Mouse (Mus musculus): ENCODE results near the gene Olfr612. TPM values are rescaled to one million over a fixed set of nuclear protein-coding genes. Genes with fewer than 3 reads are reported as not detected.
"Not testable (repeated sequence)": the region's sequence is repeated elsewhere in the genome, so short reads cannot be mapped to it uniquely, and the experiment has no call there.

Olfr612 gene
- not detected in 2 replicates for polyA plus RNA-seq (2015; fragmentation: Nextera tagmentation; extraction: Ambion mirVana)

DNA sequence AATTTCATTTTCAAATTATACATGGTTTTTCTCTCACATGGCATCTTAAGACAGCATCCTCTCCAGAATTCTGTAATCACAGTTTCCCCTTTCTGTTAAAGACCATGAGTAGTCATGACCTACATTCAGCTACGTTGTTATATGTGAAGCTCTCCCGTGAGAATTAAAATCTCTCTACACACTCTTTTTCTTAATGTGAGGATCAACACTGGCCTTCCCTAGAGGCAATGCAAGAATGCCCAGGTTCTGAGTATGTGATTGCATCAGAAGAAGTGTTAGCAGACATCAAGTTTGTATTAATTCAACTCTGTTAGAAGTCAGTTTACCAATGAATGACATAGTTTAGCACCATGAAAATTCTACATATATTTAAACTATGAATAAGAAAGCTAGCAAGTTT lies at the start of gene Olfr612:
TSS of gene Olfr612 (minus strand) at position 101 of the 400 bp plus-strand sequence.
- H3K36me3 ChIP-seq; H3K4me3 ChIP-seq (replicated peaks); H3K27ac ChIP-seq; H3K4me1 ChIP-seq (replicated peaks); H3K27me3 ChIP-seq; H3K9ac ChIP-seq (replicated peaks); H3K4me2 ChIP-seq (replicated peaks); ATAC-seq; H3K9me3 ChIP-seq: not testable (repeated sequence)
- WGBS: 85% methylated on average over 2 of the region's 2 CpGs

DNA sequence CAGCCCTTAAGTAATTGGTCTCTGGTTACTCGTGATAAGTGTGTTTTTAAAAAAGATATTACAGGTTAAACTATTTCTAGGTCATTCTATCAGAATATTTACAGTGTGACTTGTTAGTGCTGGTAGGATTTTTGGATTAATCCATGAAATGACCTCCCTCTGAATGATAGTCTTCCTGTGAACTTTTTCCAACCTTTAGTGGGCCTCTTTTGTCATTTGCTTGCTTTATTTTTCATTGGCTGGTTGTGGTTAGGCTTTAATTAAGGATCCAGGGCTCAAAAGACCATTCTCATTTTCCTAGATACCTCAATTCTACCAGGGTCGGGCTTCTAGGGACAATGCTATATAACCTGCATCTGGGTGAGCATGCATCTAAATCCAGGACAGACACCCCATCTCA lies 47.3 kb upstream of the Olfr612 start, which contains the start of gene Olfr618:
TSS of gene Olfr618 (plus strand) at position 301 of the 400 bp plus-strand sequence.
- Histone ChIP-seq H3K36me3 (no peaks in the 10 kb centered on the region), H3K4me3 (replicated peaks) (no peak within 1 kb of the TSS), H3K9ac (replicated peaks) (no peak within 1 kb of the TSS), H3K4me1 (replicated peaks) (no peaks in the 10 kb centered on the region), H3K9me3 (no peaks in the 10 kb centered on the region), H3K4me2 (replicated peaks) (no peak within 1 kb of the TSS), H3K27ac (no peak within 1 kb of the TSS), H3K27me3 (no peaks in the 10 kb centered on the region)
- ATAC-seq: no peak
- WGBS: 59% methylated on average over 2 of the region's 2 CpGs

DNA sequence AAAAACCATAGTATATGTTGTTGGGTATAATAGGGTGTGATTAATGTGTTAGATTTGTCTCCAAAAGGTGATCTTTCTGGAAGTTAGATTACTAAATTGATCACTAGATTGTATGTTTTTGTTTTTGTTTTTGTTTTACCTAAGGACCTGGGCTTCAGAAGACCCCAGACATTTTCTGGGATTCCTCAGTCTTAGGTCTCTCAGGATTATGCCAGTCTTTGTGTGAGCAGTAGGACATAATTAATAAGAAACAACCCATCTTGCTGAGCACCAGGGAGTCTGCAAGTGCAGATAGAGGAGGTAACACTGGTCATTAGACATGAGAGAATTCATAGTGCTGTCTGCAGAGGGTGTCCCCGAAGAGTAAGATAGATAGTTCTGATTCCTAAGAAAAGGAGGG lies 30.2 kb upstream of the Olfr612 start, which contains the start of gene Olfr617:
TSS of gene Olfr617 (plus strand) at position 301 of the 400 bp plus-strand sequence.
- 84% methylated on average over 1 of the region's 1 CpGs for WGBS
- Histone ChIP-seq H3K27me3 (no peaks in the 10 kb centered on the region), H3K9me3 (no peaks in the 10 kb centered on the region), H3K27ac (no peak within 1 kb of the TSS), H3K4me2 (replicated peaks) (no peak within 1 kb of the TSS), H3K9ac (replicated peaks) (no peak within 1 kb of the TSS), H3K4me3 (replicated peaks) (no peak within 1 kb of the TSS), H3K4me1 (replicated peaks) (no peaks in the 10 kb centered on the region), H3K36me3 (no peaks in the 10 kb centered on the region)
- no peak for ATAC-seq

DNA sequence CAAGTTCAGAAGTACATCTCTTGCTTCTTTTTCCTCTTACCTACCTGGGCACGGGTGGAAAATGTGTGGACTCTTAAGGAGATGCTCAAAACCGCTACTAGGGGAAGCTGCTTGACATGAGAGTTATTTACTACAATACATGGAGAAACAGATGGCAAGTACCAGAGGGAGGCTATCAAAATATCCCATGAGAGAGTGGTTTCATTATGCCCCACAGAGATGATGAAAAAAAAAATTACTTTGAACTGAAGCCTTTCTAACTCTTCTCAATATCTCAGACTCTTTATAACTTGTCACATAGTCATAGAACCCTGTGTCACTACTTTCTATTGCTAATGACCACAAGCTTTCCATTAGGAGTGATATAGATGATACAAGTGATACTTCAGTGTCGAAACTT lies 26.5 kb upstream of the Olfr612 start, which contains the start of gene Olfr616:
TSS of gene Olfr616 (minus strand) at position 101 of the 400 bp plus-strand sequence.
- ATAC-seq: no peak
- H3K4me3 ChIP-seq (replicated peaks): no peak within 1 kb of the TSS

GRCm38 (mm10) chr7:103555779-103556178 lies 13.3 kb upstream of the Olfr612 start, which contains the start of gene Olfr615:
Olfr615 (plus strand) TSS chr7:103556079.
- no peaks in the 10 kb centered on the region for H3K27me3 ChIP-seq
- H3K9ac ChIP-seq (replicated peaks): no peak within 1 kb of the TSS
- no peak within 1 kb of the TSS for H3K27ac ChIP-seq
- H3K9me3 ChIP-seq: no peaks in the 10 kb centered on the region
- ATAC-seq: no peak
- H3K4me2 ChIP-seq (replicated peaks): no peak within 1 kb of the TSS
- WGBS: 89% methylated on average over 2 of the region's 2 CpGs
- no peak within 1 kb of the TSS for H3K4me3 ChIP-seq (replicated peaks)
- H3K4me1 ChIP-seq (replicated peaks): no peaks in the 10 kb centered on the region
- H3K36me3 ChIP-seq: no peaks in the 10 kb centered on the region

More for the DNA sequence above, 26.5 kb upstream of the Olfr612 start, which contains the start of gene Olfr616:
- H3K4me2 ChIP-seq (replicated peaks): no peak within 1 kb of the TSS
- no peak within 1 kb of the TSS for H3K9ac ChIP-seq (replicated peaks)
- H3K27ac ChIP-seq: no peak within 1 kb of the TSS
- no peaks in the 10 kb centered on the region for H3K36me3 ChIP-seq
- no peaks in the 10 kb centered on the region for H3K9me3 ChIP-seq
- WGBS: 86% methylated on average over 3 of the region's 3 CpGs
- H3K4me1 ChIP-seq (replicated peaks): no peaks in the 10 kb centered on the region
- no peaks in the 10 kb centered on the region for H3K27me3 ChIP-seq

DNA sequence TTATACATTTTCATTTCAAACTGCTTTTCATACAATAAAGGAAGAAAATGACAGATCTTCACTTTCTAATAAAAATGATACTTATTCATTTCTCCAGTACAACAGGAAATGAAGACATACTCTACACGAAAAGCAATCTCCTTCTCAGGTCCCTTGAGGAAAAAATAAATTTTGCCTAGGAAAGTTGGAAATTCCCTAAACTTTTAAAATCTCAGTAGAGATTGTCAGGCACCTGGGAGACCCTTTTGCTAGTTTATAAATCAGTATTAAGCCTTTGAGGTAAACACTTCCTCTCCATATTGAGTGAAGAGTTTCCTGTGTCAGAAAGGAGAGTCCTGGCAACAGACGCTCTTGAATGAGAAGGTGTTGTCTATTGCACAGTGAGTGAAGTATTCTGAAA lies 5.3 kb upstream of the Olfr612 start, which contains the start of gene Olfr613:
TSS of gene Olfr613 (plus strand) at position 301 of the 400 bp plus-strand sequence.
- Histone ChIP-seq H3K4me3 (replicated peaks) (no peak within 1 kb of the TSS), H3K4me1 (replicated peaks) (no peaks in the 10 kb centered on the region), H3K9me3 (no peaks in the 10 kb centered on the region), H3K9ac (replicated peaks) (no peak within 1 kb of the TSS), H3K27me3 (no peaks in the 10 kb centered on the region), H3K27ac (no peak within 1 kb of the TSS), H3K4me2 (replicated peaks) (no peak within 1 kb of the TSS), H3K36me3 (no peaks in the 10 kb centered on the region)
- 94% methylated on average over 2 of the region's 2 CpGs for WGBS
- no peak for ATAC-seq

DNA sequence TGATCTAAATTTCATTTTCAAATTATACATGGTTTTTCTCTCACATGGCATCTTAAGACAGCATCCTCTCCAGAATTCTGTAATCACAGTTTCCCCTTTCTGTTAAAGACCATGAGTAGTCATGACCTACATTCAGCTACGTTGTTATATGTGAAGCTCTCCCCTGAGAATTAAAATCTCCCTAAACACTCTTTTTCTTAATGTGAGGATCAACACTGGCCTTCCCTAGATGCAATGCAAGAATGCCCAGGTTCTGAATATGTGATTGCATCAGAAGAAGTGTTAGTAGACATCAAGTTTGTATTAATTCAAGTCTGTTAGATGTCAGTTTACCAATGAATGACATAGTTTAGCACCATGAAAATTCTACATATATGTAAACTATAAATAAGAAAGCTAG lies 21.8 kb downstream of the Olfr612 start, which contains the start of gene Olfr611:
TSS of gene Olfr611 (minus strand) at position 101 of the 400 bp plus-strand sequence.
- H3K27ac ChIP-seq; H3K9me3 ChIP-seq; H3K27me3 ChIP-seq; H3K4me1 ChIP-seq (replicated peaks); H3K9ac ChIP-seq (replicated peaks); H3K4me3 ChIP-seq (replicated peaks); ATAC-seq; H3K36me3 ChIP-seq; H3K4me2 ChIP-seq (replicated peaks): not testable (repeated sequence)
- WGBS: 73% methylated on average over 1 of the region's 1 CpGs

- Histone ChIP-seq H3K27me3 (no peaks in the 10 kb centered on the region), H3K4me2 (replicated peaks) (no peak within 1 kb of the TSS), H3K36me3 (no peaks in the 10 kb centered on the region), H3K4me3 (replicated peaks) (no peak within 1 kb of the TSS), H3K27ac (no peak within 1 kb of the TSS), H3K9ac (replicated peaks) (no peak within 1 kb of the TSS), H3K4me1 (replicated peaks) (no peaks in the 10 kb centered on the region), H3K9me3 (no peaks in the 10 kb centered on the region)
- ATAC-seq: no peak
- 89% methylated on average over 2 of the region's 2 CpGs for WGBS
These were observed 30.5 kb downstream of the Olfr612 start, which contains the start of gene Olfr610 for GRCm38 (mm10) chr7:103512022-103512421. Olfr610 (minus strand) TSS chr7:103512122.

DNA sequence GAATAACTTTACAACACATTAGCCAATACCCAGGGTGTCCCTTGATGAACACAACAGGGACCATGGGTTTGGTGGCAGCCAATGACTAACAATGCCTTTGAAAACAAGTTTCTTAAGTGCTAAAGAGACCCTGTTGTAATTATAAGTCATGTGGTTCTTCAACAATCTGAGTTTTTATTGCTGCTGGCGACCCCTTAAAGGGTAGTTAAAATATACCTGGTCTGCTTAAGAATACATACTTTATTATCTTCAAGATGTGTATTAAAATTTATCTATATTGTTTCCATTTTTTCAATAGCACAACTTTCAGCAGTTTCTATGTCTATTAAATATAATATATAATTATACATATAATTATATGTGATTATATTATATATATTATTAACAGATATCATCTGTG lies 44.6 kb downstream of the Olfr612 start, which contains the start of gene Olfr609:
TSS of gene Olfr609 (minus strand) at position 101 of the 400 bp plus-strand sequence.
- H3K27me3 ChIP-seq: no peaks in the 10 kb centered on the region
- H3K9me3 ChIP-seq: no peaks in the 10 kb centered on the region
- H3K4me3 ChIP-seq (replicated peaks): no peak within 1 kb of the TSS
- ATAC-seq: no peak
- H3K27ac ChIP-seq: no peak within 1 kb of the TSS
- H3K36me3 ChIP-seq: no peaks in the 10 kb centered on the region
- 76% methylated on average over 1 of the region's 1 CpGs for WGBS
- H3K9ac ChIP-seq (replicated peaks): no peak within 1 kb of the TSS
- H3K4me2 ChIP-seq (replicated peaks): no peak within 1 kb of the TSS
- no peaks in the 10 kb centered on the region for H3K4me1 ChIP-seq (replicated peaks)

Small RNA genes within 50 kb of the gene (microRNA-seq; reads per million reads assigned to microRNA genes)
- not detected for gene Gm26506

Other genes with a start within 250 kb of the Olfr612 start
- not detected in 2 replicates for gene Olfr596, start 237.1 kb downstream of the Olfr612 start, polyA plus RNA-seq (2015; fragmentation: Nextera tagmentation; extraction: Ambion mirVana)
- not detected in 2 replicates for gene Olfr597, start 226.4 kb downstream of the Olfr612 start, polyA plus RNA-seq (2015; fragmentation: Nextera tagmentation; extraction: Ambion mirVana)
- gene Olfr598, start 219.1 kb downstream of the Olfr612 start, polyA plus RNA-seq (2015; fragmentation: Nextera tagmentation; extraction: Ambion mirVana): not detected in 2 replicates
- gene Olfr599, start 206.8 kb downstream of the Olfr612 start, polyA plus RNA-seq (2015; fragmentation: Nextera tagmentation; extraction: Ambion mirVana): not detected in 2 replicates
- not detected in 2 replicates for gene Olfr600, start 193.0 kb downstream of the Olfr612 start, polyA plus RNA-seq (2015; fragmentation: Nextera tagmentation; extraction: Ambion mirVana)
- not detected in 2 replicates for gene Olfr601, start 180.1 kb downstream of the Olfr612 start, polyA plus RNA-seq (2015; fragmentation: Nextera tagmentation; extraction: Ambion mirVana)
- gene Olfr603, start 156.5 kb downstream of the Olfr612 start, polyA plus RNA-seq (2015; fragmentation: Nextera tagmentation; extraction: Ambion mirVana): not detected in 2 replicates
- not detected in 2 replicates for gene Usp17lc, start 127.6 kb downstream of the Olfr612 start, polyA plus RNA-seq (2015; fragmentation: Nextera tagmentation; extraction: Ambion mirVana)
- gene Olfr605, start 97.3 kb downstream of the Olfr612 start, polyA plus RNA-seq (2015; fragmentation: Nextera tagmentation; extraction: Ambion mirVana): not detected in 2 replicates
- not detected in 2 replicates for gene Olfr606, start 93.7 kb downstream of the Olfr612 start, polyA plus RNA-seq (2015; fragmentation: Nextera tagmentation; extraction: Ambion mirVana)
- not detected in 2 replicates for gene Olfr607, start 78.6 kb downstream of the Olfr612 start, polyA plus RNA-seq (2015; fragmentation: Nextera tagmentation; extraction: Ambion mirVana)
- gene Olfr608, start 72.8 kb downstream of the Olfr612 start, polyA plus RNA-seq (2015; fragmentation: Nextera tagmentation; extraction: Ambion mirVana): not detected in 2 replicates
- gene Olfr609, start 44.7 kb downstream of the Olfr612 start, polyA plus RNA-seq (2015; fragmentation: Nextera tagmentation; extraction: Ambion mirVana): not detected in 2 replicates
- not detected in 2 replicates for gene Olfr610, start 30.6 kb downstream of the Olfr612 start, polyA plus RNA-seq (2015; fragmentation: Nextera tagmentation; extraction: Ambion mirVana)
- gene Olfr611, start 21.9 kb downstream of the Olfr612 start, polyA plus RNA-seq (2015; fragmentation: Nextera tagmentation; extraction: Ambion mirVana): not detected in 2 replicates
- not detected in 2 replicates for gene Olfr613, start 5.4 kb upstream of the Olfr612 start, polyA plus RNA-seq (2015; fragmentation: Nextera tagmentation; extraction: Ambion mirVana)
- not detected in 2 replicates for gene Olfr615, start 13.4 kb upstream of the Olfr612 start, polyA plus RNA-seq (2015; fragmentation: Nextera tagmentation; extraction: Ambion mirVana)
- not detected in 2 replicates for gene Olfr616, start 26.4 kb upstream of the Olfr612 start, polyA plus RNA-seq (2015; fragmentation: Nextera tagmentation; extraction: Ambion mirVana)
- not detected in 2 replicates for gene Olfr617, start 30.3 kb upstream of the Olfr612 start, polyA plus RNA-seq (2015; fragmentation: Nextera tagmentation; extraction: Ambion mirVana)
- gene Olfr618, start 47.4 kb upstream of the Olfr612 start, polyA plus RNA-seq (2015; fragmentation: Nextera tagmentation; extraction: Ambion mirVana): not detected in 2 replicates
- not detected in 2 replicates for gene Olfr619, start 57.9 kb upstream of the Olfr612 start, polyA plus RNA-seq (2015; fragmentation: Nextera tagmentation; extraction: Ambion mirVana)
- gene Olfr620, start 69.8 kb upstream of the Olfr612 start, polyA plus RNA-seq (2015; fragmentation: Nextera tagmentation; extraction: Ambion mirVana): not detected in 2 replicates
- gene Olfr622, start 100.0 kb upstream of the Olfr612 start, polyA plus RNA-seq (2015; fragmentation: Nextera tagmentation; extraction: Ambion mirVana): not detected in 2 replicates
- gene Olfr623, start 121.0 kb upstream of the Olfr612 start, polyA plus RNA-seq (2015; fragmentation: Nextera tagmentation; extraction: Ambion mirVana): not detected in 2 replicates
- gene Olfr624, start 128.5 kb upstream of the Olfr612 start, polyA plus RNA-seq (2015; fragmentation: Nextera tagmentation; extraction: Ambion mirVana): 0.04 TPM in 2 replicates
- gene Olfr625-ps1, start 140.0 kb upstream of the Olfr612 start, polyA plus RNA-seq (2015; fragmentation: Nextera tagmentation; extraction: Ambion mirVana): not detected in 2 replicates
- not detected in 2 replicates for gene Olfr243, start 172.0 kb upstream of the Olfr612 start, polyA plus RNA-seq (2015; fragmentation: Nextera tagmentation; extraction: Ambion mirVana)
- gene Olfr628, start 187.7 kb upstream of the Olfr612 start, polyA plus RNA-seq (2015; fragmentation: Nextera tagmentation; extraction: Ambion mirVana): not detected in 2 replicates
- not detected in 2 replicates for gene Olfr629, start 202.2 kb upstream of the Olfr612 start, polyA plus RNA-seq (2015; fragmentation: Nextera tagmentation; extraction: Ambion mirVana)
- not detected in 2 replicates for gene Olfr630, start 214.6 kb upstream of the Olfr612 start, polyA plus RNA-seq (2015; fragmentation: Nextera tagmentation; extraction: Ambion mirVana)
- not detected in 2 replicates for gene Olfr69, start 228.9 kb upstream of the Olfr612 start, polyA plus RNA-seq (2015; fragmentation: Nextera tagmentation; extraction: Ambion mirVana)
- gene Olfr68, start 237.0 kb upstream of the Olfr612 start, polyA plus RNA-seq (2015; fragmentation: Nextera tagmentation; extraction: Ambion mirVana): not detected in 2 replicates
- gene Olfr67, start 249.1 kb upstream of the Olfr612 start, polyA plus RNA-seq (2015; fragmentation: Nextera tagmentation; extraction: Ambion mirVana): not detected in 2 replicates

All from midbrain, embryonic 13.5 days (tissue).